Mouse (Mus musculus): ENCODE data around the gene Mrpl53.
A peak's percentile ranks its signal among the peaks of the same experiment; 100 is the strongest.

The Mrpl53 gene

DNA sequence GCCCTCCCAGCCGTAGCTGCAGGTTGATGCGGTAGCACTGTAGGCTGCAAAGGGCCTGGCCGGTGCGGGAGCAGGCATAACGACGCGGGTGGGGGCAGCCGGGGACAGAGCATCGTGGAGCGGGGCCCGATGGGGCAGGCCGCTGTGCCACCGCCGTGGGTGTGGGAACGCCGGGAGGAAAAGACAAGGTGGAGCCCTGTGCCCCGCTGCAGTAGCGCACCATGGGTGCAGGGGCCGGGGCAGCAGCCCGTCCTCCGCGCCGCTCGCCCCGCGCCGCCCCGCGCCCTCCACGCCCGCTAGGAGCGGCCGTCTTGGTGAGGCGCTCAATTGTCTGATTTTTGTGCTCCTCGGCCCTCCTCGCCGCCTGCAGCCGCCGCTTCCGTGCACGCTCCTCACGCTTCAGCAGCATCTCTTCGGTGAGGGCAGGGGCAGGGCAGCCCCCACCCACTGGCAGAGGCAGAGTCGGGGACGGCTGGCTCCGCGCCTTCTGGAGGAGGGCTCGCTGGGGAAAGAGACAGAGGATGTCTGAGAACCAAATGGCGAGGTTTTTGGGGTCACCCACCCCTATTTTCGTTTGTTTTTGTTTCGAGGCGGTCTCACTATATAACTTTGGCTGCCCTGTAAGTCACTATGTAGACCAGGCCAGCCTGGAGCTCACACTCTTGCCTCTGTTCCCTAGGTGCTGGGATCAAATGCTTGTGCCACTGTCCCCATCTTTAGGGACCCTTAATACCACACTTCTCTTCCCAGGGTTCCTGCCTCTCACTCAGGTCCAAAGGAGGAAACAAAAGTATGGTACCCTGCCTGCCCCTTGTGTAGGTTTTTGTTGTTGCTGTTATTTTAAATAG is 13.2 kb downstream of the Mrpl53 start:
- DNase-seq (ENCODE audit: inconsistent ontology term): no peak

DNA sequence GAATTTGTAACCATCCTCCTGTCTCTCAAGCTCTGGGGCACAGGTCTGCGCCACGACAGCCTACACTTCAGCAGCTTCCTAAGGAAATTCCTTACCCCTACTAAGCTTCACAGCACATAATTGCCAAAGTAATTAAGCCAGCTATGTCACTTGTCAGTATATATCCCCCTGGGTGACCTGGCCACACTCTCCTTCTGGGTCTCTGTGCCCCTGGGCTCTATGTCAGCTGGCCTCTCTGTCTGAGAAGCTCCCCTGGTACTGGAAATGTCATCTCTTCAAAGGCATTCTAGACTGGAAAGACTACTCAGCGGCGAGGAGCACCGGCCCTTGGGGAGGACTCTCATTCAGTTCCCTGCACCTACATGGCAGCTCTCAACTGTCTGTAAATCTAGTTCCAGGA is 14.1 kb downstream of the Mrpl53 start:
- no peak for DNase-seq (ENCODE audit: inconsistent ontology term)

DNA sequence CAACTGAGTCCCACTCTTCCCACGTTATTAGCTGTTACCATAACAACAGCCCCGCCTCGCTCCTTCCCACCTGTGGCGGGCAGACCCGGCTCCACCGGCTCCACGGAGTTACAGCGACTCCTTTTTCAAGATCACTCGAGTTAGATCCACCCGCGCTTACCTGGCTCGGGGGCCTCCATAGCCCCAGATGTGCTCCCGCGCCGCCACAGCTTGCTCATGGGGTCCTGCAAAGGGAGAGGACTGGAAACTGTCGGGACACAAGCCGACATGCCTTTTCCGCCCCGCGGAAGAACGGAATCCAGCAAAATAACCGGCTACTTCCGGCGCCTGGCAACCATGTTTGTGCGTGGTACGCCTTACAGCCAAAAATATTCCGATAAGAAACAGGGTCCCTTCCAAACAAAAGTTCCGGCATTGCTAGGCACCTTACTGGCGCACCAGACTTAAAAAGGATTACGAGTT is 16.0 kb downstream of the Mrpl53 start:
- peak; percentile 90 for DNase-seq (ENCODE audit: inconsistent ontology term)

- DNase-seq (ENCODE audit: inconsistent ontology term): no peak
These were observed 16.5 kb downstream of the Mrpl53 start, which contains the start of gene Ino80b for GRCm38 (mm10) chr6:83125331-83125730. Gene Ino80b, minus strand, starts transcription at chr6:83125431.

DNA sequence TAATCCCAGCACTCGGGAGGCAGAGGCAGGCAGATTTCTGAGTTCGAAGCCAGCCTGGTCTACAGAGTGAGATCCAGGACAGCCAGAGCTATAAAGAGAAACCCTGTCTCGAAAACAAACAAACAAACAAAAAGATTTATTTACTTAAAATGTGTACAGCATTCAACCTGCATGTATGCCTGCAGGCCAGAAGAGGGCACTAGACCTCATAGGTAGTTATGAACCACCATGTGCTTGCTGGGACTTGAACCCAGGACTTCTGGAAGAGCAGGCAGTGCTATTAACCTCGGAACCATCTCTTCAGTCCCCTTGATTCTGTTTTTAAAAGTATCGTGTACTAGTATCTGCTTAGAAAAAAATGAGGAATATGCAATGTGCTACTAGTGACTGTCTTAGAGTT is 18.6 kb downstream of the Mrpl53 start:
- DNase-seq (ENCODE audit: inconsistent ontology term): no peak

DNA sequence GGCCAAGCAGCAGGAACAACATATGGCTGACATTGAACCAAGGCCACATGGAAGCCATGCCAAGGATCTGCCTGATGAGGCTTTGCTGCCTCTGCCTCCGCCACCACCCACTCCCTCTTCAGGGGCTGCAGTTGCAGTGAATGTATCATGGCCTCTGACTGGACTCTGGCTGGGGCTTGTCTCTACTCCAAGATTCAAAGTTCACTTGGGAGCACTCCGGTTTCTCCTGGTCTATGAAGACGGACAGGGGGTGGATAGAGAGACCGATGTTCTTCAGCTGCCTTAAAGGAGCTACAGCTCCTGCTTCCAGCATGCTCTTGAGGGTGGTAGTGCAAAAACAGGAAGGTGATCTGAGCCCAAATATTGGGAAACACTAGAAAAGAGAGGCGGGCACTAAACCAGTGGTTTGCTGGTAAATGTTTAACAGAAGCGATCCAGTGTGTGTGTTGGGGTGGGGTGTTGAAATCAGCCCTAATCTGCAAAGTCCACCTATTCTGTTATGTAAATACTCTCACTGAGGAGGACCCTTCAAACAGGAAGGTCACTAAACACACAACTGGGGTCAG is 22.7 kb downstream of the Mrpl53 start:
- no peak for DNase-seq (ENCODE audit: inconsistent ontology term)

GRCm38 (mm10) chr6:83132176-83132919 is 23.5 kb downstream of the Mrpl53 start:
- DNase-seq (ENCODE audit: inconsistent ontology term): no peak

GRCm38 (mm10) chr6:83134226-83134625 is 25.4 kb downstream of the Mrpl53 start:
- DNase-seq (ENCODE audit: inconsistent ontology term): no peak

GRCm38 (mm10) chr6:83134951-83135513 is 26.2 kb downstream of the Mrpl53 start, which contains the start of gene Rtkn:
Gene Rtkn, plus strand, starts transcription at chr6:83135463.
- no peak for DNase-seq (ENCODE audit: inconsistent ontology term)

- no peak for DNase-seq (ENCODE audit: inconsistent ontology term)
These were observed 26.8 kb downstream of the Mrpl53 start for GRCm38 (mm10) chr6:83135571-83136161.

DNA sequence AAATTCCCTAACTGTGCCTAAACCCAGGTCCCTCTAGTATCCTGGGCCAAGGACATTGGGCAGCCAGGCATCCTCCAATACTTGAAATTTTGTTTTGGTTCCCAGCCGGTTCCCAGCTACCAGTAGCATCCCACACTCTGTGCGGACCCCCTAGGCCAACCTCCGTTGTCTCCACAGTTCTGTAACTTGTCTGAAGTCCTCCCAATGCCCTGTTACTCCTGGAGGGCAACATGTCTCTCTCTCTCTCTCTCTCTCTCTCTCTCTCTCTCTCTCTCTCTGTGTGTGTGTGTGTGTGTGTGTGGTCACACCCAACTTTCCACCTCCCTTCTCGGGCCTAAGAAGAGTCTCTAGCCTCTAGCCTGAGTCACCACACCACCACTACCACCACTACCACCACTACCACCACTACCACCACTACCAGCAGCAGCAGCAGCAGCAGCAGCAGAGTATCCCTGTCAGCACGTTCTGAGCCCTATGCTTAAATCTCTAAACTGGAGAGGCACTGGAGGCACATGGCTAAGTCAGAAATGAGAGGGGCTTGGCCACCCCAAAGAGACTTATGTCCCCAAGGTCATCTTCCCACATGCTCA is 27.5 kb downstream of the Mrpl53 start:
- peak; percentile 22 for DNase-seq (ENCODE audit: inconsistent ontology term)

- peak; percentile 84 for DNase-seq (ENCODE audit: inconsistent ontology term)
These were observed 28.2 kb downstream of the Mrpl53 start for GRCm38 (mm10) chr6:83136881-83137575.

DNA sequence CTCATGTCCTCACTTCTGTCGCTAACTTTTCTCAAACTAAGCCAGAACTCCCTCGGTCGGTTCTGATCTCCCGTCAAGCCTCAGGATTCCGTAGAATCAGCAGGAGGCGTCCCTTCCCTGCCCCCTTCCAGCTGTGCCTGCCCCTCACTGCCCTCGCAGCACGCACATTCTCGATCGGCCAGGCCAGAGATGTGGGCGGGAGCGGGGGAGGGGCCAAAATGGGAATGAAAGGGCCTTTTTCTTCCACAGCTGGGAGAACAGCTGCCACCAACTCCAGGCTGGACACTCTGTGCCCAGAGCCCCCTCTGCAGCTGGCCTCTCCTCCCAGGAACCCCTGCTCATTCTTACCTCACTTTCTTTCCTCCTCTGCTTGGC is 28.7 kb downstream of the Mrpl53 start:
- DNase-seq (ENCODE audit: inconsistent ontology term): peak; percentile 84

DNA sequence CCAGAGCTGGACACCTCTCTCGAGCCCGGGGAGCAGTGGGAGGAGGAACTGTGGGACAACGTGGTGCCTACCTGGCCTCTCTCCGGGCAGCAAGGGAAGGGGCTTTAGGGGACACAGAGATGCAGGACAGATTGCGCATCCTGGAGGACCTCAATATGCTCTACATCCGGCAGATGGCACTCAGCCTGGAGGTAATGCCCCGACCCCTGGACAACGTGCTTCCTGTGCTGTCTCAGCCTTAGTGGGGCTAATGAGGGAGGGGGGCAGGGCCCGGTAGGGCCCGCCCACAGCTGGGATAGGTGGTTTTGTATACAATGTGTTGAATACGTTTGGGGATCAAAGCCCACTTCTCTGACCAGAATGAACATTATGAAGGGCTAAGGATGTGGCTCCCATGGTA is 29.2 kb downstream of the Mrpl53 start:
- peak; percentile 56 for DNase-seq (ENCODE audit: inconsistent ontology term)

GRCm38 (mm10) chr6:83140044-83140443 is 31.2 kb downstream of the Mrpl53 start:
- DNase-seq (ENCODE audit: inconsistent ontology term): no peak

DNA sequence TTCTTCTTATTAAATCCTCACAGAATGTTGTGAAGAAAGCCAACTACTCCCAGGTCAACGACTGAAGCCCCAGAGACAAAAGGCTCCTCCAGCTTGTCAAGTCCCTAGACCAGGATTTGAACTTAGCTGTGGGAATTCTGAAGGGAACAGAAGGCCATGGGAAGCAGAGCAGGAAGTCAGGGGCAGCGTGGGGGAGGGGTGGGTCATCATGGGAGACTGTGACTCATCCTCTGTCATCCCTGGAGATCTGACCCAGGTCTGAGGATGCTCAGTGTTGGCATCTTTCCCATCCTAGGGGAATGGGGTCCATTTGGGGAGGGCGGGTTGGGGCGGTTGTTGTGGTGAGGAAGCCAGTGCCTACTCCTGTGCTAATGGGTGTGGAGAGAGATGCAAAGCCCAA is 32.8 kb downstream of the Mrpl53 start:
- DNase-seq (ENCODE audit: inconsistent ontology term): peak; percentile 61

DNA sequence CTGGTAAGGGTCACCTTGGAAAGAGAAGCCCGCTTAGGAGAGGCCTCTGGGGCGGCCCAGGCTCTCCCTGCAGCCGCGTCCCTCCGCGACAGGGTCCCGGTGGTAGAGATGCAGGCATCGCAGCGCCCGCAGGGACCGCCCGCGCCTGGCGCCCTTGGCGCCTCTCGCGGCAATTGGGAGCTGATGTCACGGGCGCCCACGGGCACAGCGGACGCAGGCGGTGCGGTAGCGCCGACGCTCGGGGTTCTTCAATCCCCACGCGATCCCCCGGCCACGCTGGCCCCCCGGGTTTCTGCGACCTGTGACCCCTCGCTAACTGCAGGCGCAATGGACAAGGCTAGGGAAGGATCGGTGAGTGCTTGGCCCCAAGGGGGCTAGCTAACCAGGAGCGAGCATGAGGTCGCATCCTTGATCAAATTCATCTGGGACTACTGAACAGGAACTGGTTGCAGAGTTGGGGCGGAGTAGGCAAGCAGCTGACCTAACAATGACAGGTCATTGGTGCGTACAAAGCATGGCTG is 33.4 kb downstream of the Mrpl53 start:
- peak; percentile 54 for DNase-seq (ENCODE audit: inconsistent ontology term)

- no peak for DNase-seq (ENCODE audit: inconsistent ontology term)
These were observed 34.0 kb downstream of the Mrpl53 start for GRCm38 (mm10) chr6:83142886-83143285.

GRCm38 (mm10) chr6:83145209-83145608 is 36.4 kb downstream of the Mrpl53 start:
- DNase-seq (ENCODE audit: inconsistent ontology term): peak; percentile 70

DNA sequence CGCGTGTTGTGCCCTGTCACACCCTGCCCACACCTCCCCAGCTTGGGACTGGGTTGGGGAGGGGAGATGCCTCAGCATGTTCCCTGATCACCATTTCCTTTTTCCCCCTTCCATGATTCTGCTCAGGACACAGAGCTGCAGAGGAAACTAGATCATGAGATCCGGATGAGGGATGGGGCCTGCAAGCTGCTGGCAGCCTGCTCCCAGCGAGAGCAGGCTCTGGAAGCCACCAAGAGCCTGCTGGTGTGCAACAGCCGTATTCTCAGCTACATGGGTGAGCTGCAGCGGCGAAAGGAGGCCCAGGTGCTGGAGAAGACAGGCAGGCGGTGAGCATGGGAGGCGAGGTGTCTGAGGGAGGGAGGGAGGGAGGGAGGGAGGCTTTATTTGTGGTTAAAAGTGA is 37.0 kb downstream of the Mrpl53 start:
- DNase-seq (ENCODE audit: inconsistent ontology term): no peak
